Mouse (Mus musculus): ENCODE results near the gene Tmem243.
"Not testable (repeated sequence)": the region's sequence is repeated elsewhere in the genome, so short reads cannot be mapped to it uniquely, and the experiment has no call there.

Tmem243 gene

GRCm38 (mm10) chr5:9106806-9107205 is 6.3 kb downstream of the Tmem243 start:
- DNase-seq (ENCODE audit: low read depth, low spot score): no peak

GRCm38 (mm10) chr5:9107296-9108089 is 7.0 kb downstream of the Tmem243 start:
- DNase-seq (ENCODE audit: low read depth, low spot score): no peak

DNA sequence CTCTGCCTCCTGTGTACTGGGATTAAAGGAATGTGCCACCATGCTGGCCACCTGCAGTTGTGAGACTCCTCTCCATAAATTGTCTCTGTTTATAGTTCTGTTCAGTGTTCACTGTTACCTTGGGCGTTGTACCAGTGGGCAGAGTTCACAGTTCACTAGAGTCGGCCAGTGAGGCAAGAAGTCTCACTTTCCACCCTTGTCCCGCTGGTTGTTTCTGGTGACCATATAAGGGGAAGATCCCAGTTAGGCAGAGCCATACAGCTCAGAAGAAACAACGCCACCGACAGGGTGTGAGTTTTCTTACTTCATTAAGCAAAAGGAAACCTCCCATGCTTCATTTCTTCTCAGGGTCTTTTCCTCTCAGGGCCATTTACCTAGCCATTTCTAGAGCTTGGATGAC is 8.0 kb downstream of the Tmem243 start:
- no peak for DNase-seq (ENCODE audit: low read depth, low spot score)

GRCm38 (mm10) chr5:9109582-9109981 is 9.1 kb downstream of the Tmem243 start:
- no peak for DNase-seq (ENCODE audit: low read depth, low spot score)

- no peak for DNase-seq (ENCODE audit: low read depth, low spot score)
These were observed 10.8 kb downstream of the Tmem243 start for GRCm38 (mm10) chr5:9111285-9111684.

DNA sequence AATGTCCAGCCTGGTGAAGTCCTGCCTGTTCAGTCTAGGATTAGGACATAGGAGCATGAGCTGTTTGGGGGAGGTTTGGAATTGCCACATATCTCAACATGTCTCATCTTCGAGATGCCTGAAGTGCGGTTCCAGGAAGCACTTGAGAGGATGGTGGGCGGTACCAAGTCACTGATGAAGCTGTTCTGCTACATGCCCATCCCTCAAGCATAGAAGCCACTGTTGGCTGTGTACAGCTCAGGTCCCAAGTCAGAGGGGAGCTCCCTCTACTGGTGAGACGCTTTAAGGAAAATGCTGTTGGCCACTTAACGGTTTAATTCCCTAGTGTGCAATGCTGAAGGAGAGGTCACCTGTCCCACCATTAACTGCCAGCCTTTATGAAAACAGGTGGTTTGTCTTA is 11.3 kb downstream of the Tmem243 start:
- peak; percentile 34 for DNase-seq (ENCODE audit: low read depth, low spot score)

- DNase-seq (ENCODE audit: low read depth, low spot score): peak; percentile 86
These were observed 13.7 kb downstream of the Tmem243 start for GRCm38 (mm10) chr5:9114162-9114561.

- DNase-seq (ENCODE audit: low read depth, low spot score): no peak
These were observed 23.7 kb downstream of the Tmem243 start for GRCm38 (mm10) chr5:9124134-9124533.

DNA sequence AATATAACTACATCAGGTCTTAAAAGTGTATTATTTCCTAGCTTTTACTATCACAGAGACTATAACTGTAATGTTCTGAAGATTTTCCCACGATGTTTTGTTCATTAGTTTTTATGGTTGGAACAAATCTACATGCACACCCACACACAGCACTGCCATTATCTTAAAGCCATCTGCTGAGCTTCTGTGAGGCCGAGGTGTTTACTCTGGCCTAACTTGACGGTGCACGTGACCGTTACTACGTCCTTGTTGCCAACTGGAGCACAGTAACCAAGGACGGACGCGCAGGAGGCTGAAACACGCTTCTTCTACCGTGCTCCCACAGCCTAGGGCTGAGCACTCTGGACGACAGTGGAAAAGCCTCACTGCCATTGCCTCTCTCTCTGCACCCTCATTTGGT is 28.1 kb downstream of the Tmem243 start:
- DNase-seq (ENCODE audit: low read depth, low spot score): no peak

DNA sequence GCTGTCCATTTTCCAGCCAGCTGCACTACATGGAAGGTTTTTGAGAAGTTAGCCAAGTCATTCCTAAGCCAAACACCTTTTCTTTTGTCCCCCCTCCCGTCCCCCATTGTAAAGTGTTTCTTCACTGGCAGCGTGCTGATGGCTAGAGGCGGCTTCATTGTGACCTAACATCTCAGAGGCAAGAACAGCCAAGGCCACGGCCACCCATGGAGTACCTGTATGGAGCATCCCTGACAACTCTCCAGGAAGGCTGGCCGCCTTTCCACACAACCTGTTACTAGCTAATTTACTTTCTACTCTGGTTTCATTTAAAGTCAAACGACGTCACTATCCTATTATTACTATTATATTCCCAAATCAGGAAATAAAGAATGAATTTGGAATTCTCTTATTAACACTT is 31.3 kb downstream of the Tmem243 start:
- no peak for DNase-seq (ENCODE audit: low read depth, low spot score)

GRCm38 (mm10) chr5:9135588-9135987 is 35.1 kb downstream of the Tmem243 start:
- no peak for DNase-seq (ENCODE audit: low read depth, low spot score)

DNA sequence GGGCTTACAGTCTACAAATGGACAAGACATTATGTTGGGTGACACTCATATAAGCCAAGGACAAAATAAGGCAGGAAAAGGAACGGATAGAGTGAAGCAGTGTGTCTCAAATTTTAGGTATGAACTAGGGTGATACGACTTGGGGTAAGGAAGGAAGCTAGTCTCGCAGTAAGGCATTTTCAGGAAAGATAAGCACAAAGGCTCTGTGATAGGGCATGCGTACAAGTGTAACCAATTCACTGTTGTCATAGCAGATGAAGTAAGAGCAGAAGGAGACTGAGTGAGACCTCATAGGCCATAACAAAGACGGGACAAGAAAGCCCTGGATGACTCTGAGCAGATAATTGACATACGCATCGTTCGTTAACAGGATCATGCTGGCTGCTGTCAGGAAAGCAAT is 40.3 kb downstream of the Tmem243 start:
- no peak for DNase-seq (ENCODE audit: low read depth, low spot score)

DNA sequence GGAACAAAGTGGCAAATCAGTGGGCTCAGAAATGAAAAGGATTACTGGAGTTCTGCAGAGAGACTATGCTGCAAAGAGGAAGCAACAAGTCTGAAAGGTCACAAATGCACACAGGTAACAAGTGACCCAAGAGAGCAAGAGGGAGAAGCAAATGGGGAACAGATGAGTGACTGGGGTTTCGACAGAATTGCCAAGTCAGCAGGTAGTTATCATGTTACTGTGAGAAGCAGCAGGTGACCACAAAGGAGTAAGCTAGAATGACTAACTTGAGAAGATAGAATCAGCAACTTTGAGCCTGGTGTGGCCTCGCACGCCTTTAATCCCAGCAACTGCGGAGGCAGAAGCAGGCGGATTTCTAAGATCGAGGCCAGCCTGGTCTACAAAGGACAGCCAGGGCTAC is 41.9 kb downstream of the Tmem243 start:
- no peak for DNase-seq (ENCODE audit: low read depth, low spot score)

GRCm38 (mm10) chr5:9149273-9149850 is 48.9 kb downstream of the Tmem243 start:
- DNase-seq (ENCODE audit: low read depth, low spot score): no peak

DNA sequence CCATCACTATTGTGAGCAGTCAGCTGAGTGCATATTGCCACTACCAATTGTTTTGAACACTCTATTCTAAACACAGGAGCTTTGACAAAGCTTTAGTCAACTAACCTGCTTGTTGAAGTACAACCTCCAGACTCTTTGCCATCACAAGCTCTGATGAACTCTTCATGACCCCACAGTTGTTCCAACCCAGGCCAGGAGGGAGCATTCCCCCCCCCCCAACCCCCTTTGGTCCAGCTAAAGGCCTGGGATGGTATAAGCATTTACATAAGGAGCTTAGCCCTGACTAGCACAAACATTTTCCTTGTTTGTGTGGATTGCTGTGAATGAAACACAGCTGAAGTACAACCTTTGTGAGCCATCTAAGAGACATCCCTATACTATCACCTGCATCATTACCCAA is 56.3 kb downstream of the Tmem243 start:
- DNase-seq (ENCODE audit: low read depth, low spot score): peak; percentile 45

- DNase-seq (ENCODE audit: low read depth, low spot score): no peak
These were observed 56.9 kb downstream of the Tmem243 start for GRCm38 (mm10) chr5:9157336-9157735.

GRCm38 (mm10) chr5:9160831-9161455 is 60.5 kb downstream of the Tmem243 start:
- no peak for DNase-seq (ENCODE audit: low read depth, low spot score)

DNA sequence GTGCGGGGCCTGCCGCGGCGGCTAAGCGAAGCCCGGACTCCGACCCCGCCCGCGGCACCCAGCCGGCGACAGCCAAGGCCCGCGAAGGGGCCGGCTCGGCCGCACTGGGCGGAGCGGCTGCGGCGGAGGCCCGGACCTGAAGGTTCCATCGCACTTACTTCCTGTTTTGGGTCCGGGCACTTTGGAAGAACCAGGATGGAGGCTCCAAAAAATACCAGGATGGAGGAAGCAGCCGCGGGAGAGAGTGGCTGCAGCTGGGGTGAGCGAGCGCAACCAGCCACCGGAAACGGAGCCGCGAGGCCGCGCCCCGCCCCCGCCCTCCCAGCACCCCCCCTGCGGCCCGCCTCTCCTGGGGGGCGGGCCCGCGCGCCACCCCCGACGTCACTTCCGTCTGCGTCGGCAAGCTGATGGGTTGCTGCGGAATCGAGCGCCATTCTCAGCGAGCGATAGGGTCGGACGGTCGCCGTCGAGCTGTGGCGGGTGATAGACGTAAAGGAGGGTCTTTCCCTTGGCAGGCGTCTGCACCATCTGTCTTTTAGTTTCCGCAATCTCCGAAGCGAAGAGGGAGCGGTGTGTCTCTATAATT is 61.1 kb downstream of the Tmem243 start, which contains the start of gene Dmtf1:
Gene Dmtf1 (minus strand): TSS at position 321 of the 586 bp plus-strand sequence.
- peak; percentile 89 for DNase-seq (ENCODE audit: low read depth, low spot score)

- DNase-seq (ENCODE audit: low read depth, low spot score): no peak
These were observed 61.6 kb downstream of the Tmem243 start for GRCm38 (mm10) chr5:9162088-9162487.

DNA sequence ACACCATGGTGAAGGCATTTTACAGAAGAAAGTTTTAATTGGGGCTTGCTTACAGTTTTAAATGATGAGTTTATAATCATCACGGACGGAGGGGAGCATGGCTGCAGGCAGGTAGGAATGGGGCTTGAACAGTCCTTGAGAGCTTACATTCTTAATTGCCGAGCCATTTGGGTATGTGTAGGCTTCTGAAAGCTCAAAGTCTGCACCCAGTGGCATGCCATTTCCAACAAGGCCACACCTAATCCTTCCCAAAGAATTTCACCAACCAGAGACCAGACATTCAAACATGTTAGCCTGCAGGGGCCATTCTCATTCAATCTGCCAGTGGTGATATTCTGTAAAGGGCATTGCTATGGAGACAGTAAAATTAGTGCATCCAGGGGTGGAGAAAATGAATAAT is 62.9 kb downstream of the Tmem243 start:
- no peak for DNase-seq (ENCODE audit: low read depth, low spot score)

- not testable (repeated sequence) for DNase-seq (ENCODE audit: low read depth, low spot score)
These were observed 64.7 kb downstream of the Tmem243 start for GRCm38 (mm10) chr5:9165151-9165550.

DNA sequence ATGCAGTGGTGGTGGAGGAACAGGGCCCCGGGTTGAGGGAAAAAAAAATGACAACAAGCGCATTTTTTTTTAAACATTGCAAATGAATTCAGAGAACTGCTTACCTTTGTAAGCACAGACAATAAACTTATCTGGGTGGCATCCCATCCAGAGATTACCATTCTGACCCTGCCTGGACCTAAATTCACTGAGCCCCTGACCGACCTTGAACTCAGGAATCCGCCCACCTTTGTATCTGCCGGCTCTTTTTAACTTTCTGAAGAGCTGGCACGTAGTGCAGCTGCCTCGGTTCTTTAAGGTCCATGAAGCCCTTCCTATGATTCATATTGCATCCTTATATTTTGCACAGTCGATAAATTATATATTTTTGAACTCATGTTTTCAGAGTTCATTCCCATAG is 65.9 kb downstream of the Tmem243 start:
- DNase-seq (ENCODE audit: low read depth, low spot score): no peak
